Mouse (Mus musculus): ENCODE results near the gene Sdccag8. TPM values are rescaled to one million over a fixed set of nuclear protein-coding genes. Genes with fewer than 3 reads are reported as not detected.

The Sdccag8 gene
- polyA plus RNA-seq, 1 experiment from 2014 or later = 11.5 TPM

GRCm38 (mm10) chr1:176945175-176945540, 130.7 kb downstream of the Sdccag8 start:
- H3K27ac ChIP-seq = no peak overlapping the region
- H3K9me3 ChIP-seq = no peaks in the 10 kb centered on the region
- H3K36me3 ChIP-seq = no peaks in the 10 kb centered on the region
- ATAC-seq (ENCODE audit: insufficient number of reproducible peaks, insufficient read depth, low FRiP score, low TSS enrichment, low read depth) = no peak
- H3K4me3 ChIP-seq (replicated peaks) = no peak overlapping the region
- H3K27me3 ChIP-seq = no peaks in the 10 kb centered on the region
- WGBS = 91% methylated on average over 12 of the region's 12 CpGs
- H3K4me2 ChIP-seq = no peak overlapping the region
- H3K9ac ChIP-seq (replicated peaks) = no peak overlapping the region
- H3K4me1 ChIP-seq (replicated peaks) = no peaks in the 10 kb centered on the region

- no peak for ATAC-seq (ENCODE audit: insufficient number of reproducible peaks, insufficient read depth, low FRiP score, low TSS enrichment, low read depth)
- no peak overlapping the region for H3K9ac ChIP-seq (replicated peaks)
- no peaks in the 10 kb centered on the region for H3K27me3 ChIP-seq
- H3K36me3 ChIP-seq = no peaks in the 10 kb centered on the region
- no peak overlapping the region for H3K27ac ChIP-seq
- 78% methylated on average over 11 of the region's 11 CpGs for WGBS
- no peaks in the 10 kb centered on the region for H3K9me3 ChIP-seq
- H3K4me3 ChIP-seq (replicated peaks) = no peak overlapping the region
- no peaks in the 10 kb centered on the region for H3K4me1 ChIP-seq (replicated peaks)
- no peak overlapping the region for H3K4me2 ChIP-seq
These were observed 131.8 kb downstream of the Sdccag8 start for GRCm38 (mm10) chr1:176946031-176946795.

GRCm38 (mm10) chr1:176946796-176947181, 132.3 kb downstream of the Sdccag8 start:
- Histone ChIP-seq H3K4me2 (no peak overlapping the region), H3K36me3 (no peaks in the 10 kb centered on the region), H3K9me3 (no peaks in the 10 kb centered on the region), H3K27me3 (no peaks in the 10 kb centered on the region), H3K9ac (replicated peaks) (no peak overlapping the region), H3K4me3 (replicated peaks) (no peak overlapping the region), H3K4me1 (replicated peaks) (0 out of 2 replicates have a peak, but pooled peaks cover 2% of the 10 kb centered on the region), H3K27ac (no peak overlapping the region)
- WGBS = 72% methylated on average over 7 of the region's 7 CpGs
- ATAC-seq (ENCODE audit: insufficient number of reproducible peaks, insufficient read depth, low FRiP score, low TSS enrichment, low read depth) = no peak

DNA sequence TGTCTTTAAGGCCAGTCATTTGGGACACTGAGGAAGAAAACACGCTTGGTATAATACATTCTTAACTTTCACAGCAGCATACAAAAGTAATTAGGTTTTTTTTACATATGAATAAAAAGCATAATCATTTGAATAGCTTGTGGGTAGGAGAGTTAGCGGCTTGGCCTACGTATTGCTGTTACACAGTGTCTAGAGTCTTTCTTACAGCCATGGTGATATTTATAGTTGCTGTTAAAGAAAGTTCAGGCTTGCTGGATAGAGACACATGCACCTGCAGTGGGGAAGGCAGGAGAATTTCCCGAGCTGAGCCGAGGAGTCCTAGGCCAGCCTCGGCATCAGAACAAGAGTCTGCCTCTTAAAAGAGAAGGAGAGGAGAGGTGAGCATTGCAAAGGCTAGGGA, 134.4 kb downstream of the Sdccag8 start:
- Histone ChIP-seq H3K36me3 (no peaks in the 10 kb centered on the region), H3K4me1 (replicated peaks) (0 out of 2 replicates have a peak, but pooled peaks cover 3% of the 10 kb centered on the region), H3K9me3 (no peaks in the 10 kb centered on the region), H3K27ac (no peak overlapping the region), H3K27me3 (no peaks in the 10 kb centered on the region), H3K4me2 (no peak overlapping the region), H3K9ac (replicated peaks) (no peak overlapping the region), H3K4me3 (replicated peaks) (no peak overlapping the region)
- WGBS = 80% methylated on average over 6 of the region's 6 CpGs
- no peak for ATAC-seq (ENCODE audit: insufficient number of reproducible peaks, insufficient read depth, low FRiP score, low TSS enrichment, low read depth)

DNA sequence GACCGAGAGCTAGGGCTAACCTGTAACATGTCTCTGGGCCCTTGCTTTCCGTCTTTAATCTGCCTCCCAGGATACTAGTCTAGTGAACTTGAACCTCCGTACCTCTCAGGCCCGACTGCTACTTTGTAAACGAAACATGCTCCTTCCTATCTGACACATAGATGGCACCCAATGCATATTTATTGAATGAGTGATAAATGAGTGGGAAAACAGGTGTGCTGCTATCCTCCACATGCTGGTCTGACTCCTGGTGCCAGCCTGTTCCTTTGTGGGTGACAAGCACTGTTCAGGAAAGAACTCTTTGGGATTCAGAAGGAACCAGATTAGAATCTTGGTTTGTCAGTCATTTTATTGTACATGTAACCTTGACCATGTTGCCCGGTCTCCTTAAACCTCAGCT, 134.9 kb downstream of the Sdccag8 start:
- Histone ChIP-seq H3K4me3 (replicated peaks) (no peak overlapping the region), H3K4me1 (replicated peaks) (0 out of 2 replicates have a peak, but pooled peaks cover 3% of the 10 kb centered on the region), H3K27ac (no peak overlapping the region), H3K4me2 (no peak overlapping the region), H3K9ac (replicated peaks) (no peak overlapping the region), H3K27me3 (no peaks in the 10 kb centered on the region), H3K9me3 (no peaks in the 10 kb centered on the region), H3K36me3 (no peaks in the 10 kb centered on the region)
- WGBS = 91% methylated on average over 6 of the region's 6 CpGs
- ATAC-seq (ENCODE audit: insufficient number of reproducible peaks, insufficient read depth, low FRiP score, low TSS enrichment, low read depth) = no peak

- Histone ChIP-seq H3K27ac (no peak overlapping the region), H3K4me2 (no peak overlapping the region), H3K9ac (replicated peaks) (no peak overlapping the region), H3K4me3 (replicated peaks) (no peak overlapping the region), H3K4me1 (replicated peaks) (0 out of 2 replicates have a peak, but pooled peaks cover 3% of the 10 kb centered on the region), H3K27me3 (no peaks in the 10 kb centered on the region), H3K9me3 (no peaks in the 10 kb centered on the region), H3K36me3 (no peaks in the 10 kb centered on the region)
- no peak for ATAC-seq (ENCODE audit: insufficient number of reproducible peaks, insufficient read depth, low FRiP score, low TSS enrichment, low read depth)
- 87% methylated on average over 6 of the region's 6 CpGs for WGBS
These were observed 135.6 kb downstream of the Sdccag8 start for GRCm38 (mm10) chr1:176950061-176950460.

DNA sequence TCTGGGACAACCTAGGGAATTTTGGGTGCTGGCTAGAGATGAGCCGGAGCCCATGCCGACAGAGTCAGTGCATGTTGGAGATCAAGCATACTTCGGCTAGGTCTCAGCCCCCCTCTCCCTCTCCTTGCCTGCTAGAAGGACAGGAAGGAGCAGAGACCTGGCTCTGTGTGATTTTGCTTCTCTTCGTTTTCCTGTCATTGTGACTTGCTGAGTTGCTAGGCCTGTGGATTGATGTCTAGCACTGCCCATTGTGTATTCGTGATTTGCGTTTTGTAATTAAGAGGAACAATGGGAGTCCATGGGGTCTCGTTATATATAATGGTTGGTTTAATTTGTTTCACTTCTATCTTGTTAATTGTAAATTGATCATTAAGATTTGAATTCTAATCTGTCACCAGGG, 137.4 kb downstream of the Sdccag8 start:
- Histone ChIP-seq H3K4me3 (replicated peaks) (no peak overlapping the region), H3K9me3 (no peaks in the 10 kb centered on the region), H3K4me1 (replicated peaks) (0 out of 2 replicates have a peak, but pooled peaks cover 3% of the 10 kb centered on the region), H3K27ac (no peak overlapping the region), H3K4me2 (no peak overlapping the region), H3K9ac (replicated peaks) (no peak overlapping the region), H3K27me3 (no peaks in the 10 kb centered on the region), H3K36me3 (no peaks in the 10 kb centered on the region; the same call in 1 of the 2 replicates)
- ATAC-seq (ENCODE audit: insufficient number of reproducible peaks, insufficient read depth, low FRiP score, low TSS enrichment, low read depth) = no peak
- WGBS = 58% methylated on average over 7 of the region's 7 CpGs

- 78% methylated on average over 2 of the region's 2 CpGs for WGBS
- Histone ChIP-seq H3K4me1 (replicated peaks) (no peaks in the 10 kb centered on the region), H3K36me3 (no peaks in the 10 kb centered on the region; the same call in 1 of the 2 replicates), H3K9me3 (no peaks in the 10 kb centered on the region), H3K4me2 (no peak overlapping the region), H3K9ac (replicated peaks) (no peak overlapping the region), H3K27me3 (no peaks in the 10 kb centered on the region), H3K4me3 (replicated peaks) (no peak overlapping the region), H3K27ac (no peak overlapping the region)
- no peak for ATAC-seq (ENCODE audit: insufficient number of reproducible peaks, insufficient read depth, low FRiP score, low TSS enrichment, low read depth)
These were observed 143.9 kb downstream of the Sdccag8 start for GRCm38 (mm10) chr1:176958311-176958710.

- no peaks in the 10 kb centered on the region for H3K27me3 ChIP-seq
- no peak overlapping the region for H3K4me3 ChIP-seq (replicated peaks)
- H3K4me2 ChIP-seq = no peak overlapping the region
- H3K4me1 ChIP-seq (replicated peaks) = no peaks in the 10 kb centered on the region
- H3K9ac ChIP-seq (replicated peaks) = no peak overlapping the region
- H3K36me3 ChIP-seq = no peaks in the 10 kb centered on the region; the same call in 1 of the 2 replicates
- ATAC-seq (ENCODE audit: insufficient number of reproducible peaks, insufficient read depth, low FRiP score, low TSS enrichment, low read depth) = no peak
- H3K9me3 ChIP-seq = no peaks in the 10 kb centered on the region
- WGBS = 95% methylated on average over 10 of the region's 10 CpGs
- H3K27ac ChIP-seq = no peak overlapping the region
These were observed 147.3 kb downstream of the Sdccag8 start for GRCm38 (mm10) chr1:176961716-176962115.

DNA sequence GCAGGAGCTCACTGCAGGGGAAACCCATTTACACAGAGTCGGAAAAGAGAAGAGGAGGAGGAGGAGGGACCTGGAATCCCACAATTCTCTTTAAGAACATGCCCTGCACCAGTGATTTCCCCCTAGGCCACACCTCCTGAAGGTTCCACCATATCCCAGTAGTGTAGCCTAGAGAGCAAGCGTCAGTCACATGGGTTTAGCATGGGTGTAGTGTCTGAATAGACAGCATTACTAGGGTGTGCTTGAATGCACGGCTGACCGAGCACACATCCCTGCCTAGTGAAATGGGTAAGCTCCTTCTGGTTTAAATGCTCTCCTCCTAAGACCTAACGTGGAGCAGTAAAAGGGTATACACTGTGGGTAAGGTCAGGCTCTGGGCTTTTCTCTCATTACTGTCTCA, 148.4 kb downstream of the Sdccag8 start:
- Histone ChIP-seq H3K4me3 (replicated peaks) (no peak overlapping the region), H3K4me2 (no peak overlapping the region), H3K9me3 (no peaks in the 10 kb centered on the region), H3K36me3 (no peaks in the 10 kb centered on the region), H3K4me1 (replicated peaks) (no peaks in the 10 kb centered on the region), H3K27me3 (no peaks in the 10 kb centered on the region), H3K9ac (replicated peaks) (no peak overlapping the region), H3K27ac (no peak overlapping the region)
- ATAC-seq (ENCODE audit: insufficient number of reproducible peaks, insufficient read depth, low FRiP score, low TSS enrichment, low read depth) = no peak
- WGBS = 77% methylated on average over 5 of the region's 5 CpGs

- no peaks in the 10 kb centered on the region for H3K9me3 ChIP-seq
- ATAC-seq (ENCODE audit: insufficient number of reproducible peaks, insufficient read depth, low FRiP score, low TSS enrichment, low read depth) = no peak
- no peaks in the 10 kb centered on the region for H3K4me1 ChIP-seq (replicated peaks)
- H3K27ac ChIP-seq = no peak overlapping the region
- H3K36me3 ChIP-seq = no peaks in the 10 kb centered on the region
- no peak overlapping the region for H3K4me2 ChIP-seq
- no peak overlapping the region for H3K9ac ChIP-seq (replicated peaks)
- WGBS = 91% methylated on average over 3 of the region's 3 CpGs
- no peak overlapping the region for H3K4me3 ChIP-seq (replicated peaks)
- no peaks in the 10 kb centered on the region for H3K27me3 ChIP-seq
These were observed 152.8 kb downstream of the Sdccag8 start for GRCm38 (mm10) chr1:176967299-176967698.

Measured in limb, embryonic 12.5 days (tissue).